Mouse (Mus musculus): ENCODE measurements at regions not wholly inside any gene's neighbourhood (a gene's known extent, or its start where the extent isn't known, plus 50 kb on each side); places are given as distances from the start of the nearest gene placed in this dataset.

- no peak for ATAC-seq
- H3K36me3 ChIP-seq (replicated peaks; ENCODE audit: insufficient read depth, low read length), result no peaks in the 10 kb centered on the region
- H3K4me3 ChIP-seq (ENCODE audit: low read depth, low read length), result no peak overlapping the region
- TF ChIP-seq CTCF (IDR thresholded peaks at IDR 0.05; ENCODE audit: low read depth) (no peak), EP300 (IDR thresholded peaks at IDR 0.05; ENCODE audit: low read depth) (no peak)
- 53% methylated on average over 2 of the region's 2 CpGs for WGBS (ENCODE audit: insufficient replicate concordance)
- H3K4me2 ChIP-seq (ENCODE audit: low read depth, low read length), result no peak overlapping the region
- no peak overlapping the region for H3K9ac ChIP-seq (replicated peaks)
- no peak overlapping the region for H3K27ac ChIP-seq (ENCODE audit: low read depth)
- DNase-seq, result no peak
- no peaks in the 10 kb centered on the region for H3K4me1 ChIP-seq (ENCODE audit: insufficient read depth)
- no peaks in the 10 kb centered on the region for H3K9me3 ChIP-seq (ENCODE audit: low read length)
- H3K27me3 ChIP-seq (ENCODE audit: insufficient read depth, low read length), result no peaks in the 10 kb centered on the region
These were observed 674.2 kb downstream of the Rfpl4b start for GRCm38 (mm10) chr10:38147421-38147820.

- ATAC-seq, result no peak
These were observed 682.4 kb downstream of the Rfpl4b start for GRCm38 (mm10) chr10:38139196-38139595.

GRCm38 (mm10) chr10:38121911-38122573 is 699.5 kb downstream of the Rfpl4b start:
- DNase-seq, result no peak

More at GRCm38 (mm10) chr10:38139196-38139595, 682.4 kb downstream of the Rfpl4b start:
- H3K36me3 ChIP-seq (replicated peaks; ENCODE audit: insufficient read depth, low read length), result no peaks in the 10 kb centered on the region
- no peaks in the 10 kb centered on the region for H3K4me1 ChIP-seq (ENCODE audit: insufficient read depth)
- no peaks in the 10 kb centered on the region for H3K9me3 ChIP-seq (ENCODE audit: low read length)
- H3K4me3 ChIP-seq (ENCODE audit: low read depth, low read length), result no peak overlapping the region
- no peak overlapping the region for H3K27ac ChIP-seq (ENCODE audit: low read depth)
- H3K27me3 ChIP-seq (ENCODE audit: insufficient read depth, low read length), result no peaks in the 10 kb centered on the region
- TF ChIP-seq CTCF (IDR thresholded peaks at IDR 0.05; ENCODE audit: low read depth), result no peak
- no peak for TF ChIP-seq EP300 (IDR thresholded peaks at IDR 0.05; ENCODE audit: low read depth)
- no peak overlapping the region for H3K9ac ChIP-seq (replicated peaks)
- no peak for DNase-seq
- no peak overlapping the region for H3K4me2 ChIP-seq (ENCODE audit: low read depth, low read length)

GRCm38 (mm10) chr10:38118601-38119000 is 703.0 kb downstream of the Rfpl4b start:
- no peak for ATAC-seq
- Histone ChIP-seq H3K9me3 (ENCODE audit: low read length) (no peaks in the 10 kb centered on the region), H3K27me3 (ENCODE audit: insufficient read depth, low read length) (no peaks in the 10 kb centered on the region), H3K4me2 (ENCODE audit: low read depth, low read length) (no peak overlapping the region), H3K4me3 (ENCODE audit: low read depth, low read length) (no peak overlapping the region), H3K9ac (replicated peaks) (no peak overlapping the region), H3K4me1 (ENCODE audit: insufficient read depth) (no peaks in the 10 kb centered on the region), H3K27ac (ENCODE audit: low read depth) (no peak overlapping the region), H3K36me3 (replicated peaks; ENCODE audit: insufficient read depth, low read length) (no peaks in the 10 kb centered on the region)
- 84% methylated on average over 1 of the region's 1 CpGs for WGBS (ENCODE audit: insufficient replicate concordance)
- no peak for TF ChIP-seq CTCF (IDR thresholded peaks at IDR 0.05; ENCODE audit: low read depth)
- no peak for TF ChIP-seq EP300 (IDR thresholded peaks at IDR 0.05; ENCODE audit: low read depth)
- no peak for DNase-seq

More at GRCm38 (mm10) chr10:38121911-38122573, 699.5 kb downstream of the Rfpl4b start:
- no peaks in the 10 kb centered on the region for H3K9me3 ChIP-seq (ENCODE audit: low read length)
- no peak overlapping the region for H3K9ac ChIP-seq (replicated peaks)
- no peak for TF ChIP-seq CTCF (IDR thresholded peaks at IDR 0.05; ENCODE audit: low read depth)
- no peak for TF ChIP-seq EP300 (IDR thresholded peaks at IDR 0.05; ENCODE audit: low read depth)
- no peaks in the 10 kb centered on the region for H3K27me3 ChIP-seq (ENCODE audit: insufficient read depth, low read length)
- no peak overlapping the region for H3K4me2 ChIP-seq (ENCODE audit: low read depth, low read length)
- no peak overlapping the region for H3K27ac ChIP-seq (ENCODE audit: low read depth)
- ATAC-seq, result no peak
- H3K36me3 ChIP-seq (replicated peaks; ENCODE audit: insufficient read depth, low read length), result no peaks in the 10 kb centered on the region
- H3K4me1 ChIP-seq (ENCODE audit: insufficient read depth), result no peaks in the 10 kb centered on the region
- 76% methylated on average over 3 of the region's 3 CpGs for WGBS (ENCODE audit: insufficient replicate concordance)
- no peak overlapping the region for H3K4me3 ChIP-seq (ENCODE audit: low read depth, low read length)

GRCm38 (mm10) chr10:38116516-38116915 is 705.1 kb downstream of the Rfpl4b start:
- 55% methylated on average over 1 of the region's 1 CpGs for WGBS (ENCODE audit: insufficient replicate concordance)
- H3K4me2 ChIP-seq (ENCODE audit: low read depth, low read length), result no peak overlapping the region
- H3K9me3 ChIP-seq (ENCODE audit: low read length), result no peaks in the 10 kb centered on the region
- no peaks in the 10 kb centered on the region for H3K4me1 ChIP-seq (ENCODE audit: insufficient read depth)
- H3K27ac ChIP-seq (ENCODE audit: low read depth), result no peak overlapping the region
- DNase-seq (no peak), ATAC-seq (no peak)
- no peaks in the 10 kb centered on the region for H3K36me3 ChIP-seq (replicated peaks; ENCODE audit: insufficient read depth, low read length)
- TF ChIP-seq CTCF (IDR thresholded peaks at IDR 0.05; ENCODE audit: low read depth), result no peak
- no peak for TF ChIP-seq EP300 (IDR thresholded peaks at IDR 0.05; ENCODE audit: low read depth)
- H3K27me3 ChIP-seq (ENCODE audit: insufficient read depth, low read length), result no peaks in the 10 kb centered on the region
- no peak overlapping the region for H3K4me3 ChIP-seq (ENCODE audit: low read depth, low read length)
- no peak overlapping the region for H3K9ac ChIP-seq (replicated peaks)

- H3K4me1 ChIP-seq (ENCODE audit: insufficient read depth), result no peaks in the 10 kb centered on the region
- H3K9me3 ChIP-seq (ENCODE audit: low read length), result no peaks in the 10 kb centered on the region
- H3K4me2 ChIP-seq (ENCODE audit: low read depth, low read length), result no peak overlapping the region
- H3K27me3 ChIP-seq (ENCODE audit: insufficient read depth, low read length), result no peaks in the 10 kb centered on the region
- no peak for DNase-seq
- no peak overlapping the region for H3K27ac ChIP-seq (ENCODE audit: low read depth)
- no peaks in the 10 kb centered on the region for H3K36me3 ChIP-seq (replicated peaks; ENCODE audit: insufficient read depth, low read length)
- H3K4me3 ChIP-seq (ENCODE audit: low read depth, low read length), result no peak overlapping the region
- no peak overlapping the region for H3K9ac ChIP-seq (replicated peaks)
- WGBS (ENCODE audit: insufficient replicate concordance), result 38% methylated on average over 2 of the region's 2 CpGs
- ATAC-seq, result peak; percentile 85
- no peak for TF ChIP-seq CTCF (IDR thresholded peaks at IDR 0.05; ENCODE audit: low read depth)
- no peak for TF ChIP-seq EP300 (IDR thresholded peaks at IDR 0.05; ENCODE audit: low read depth)
These were observed 707.4 kb downstream of the Rfpl4b start for GRCm38 (mm10) chr10:38114194-38114593.
